Mouse (Mus musculus) forebrain, postnatal 0 days (tissue): ENCODE measurements around the gene Brd1. TPM values are rescaled to one million over a fixed set of nuclear protein-coding genes. Genes with fewer than 3 reads are reported as not detected.
"Not testable (repeated sequence)": the region's sequence is repeated elsewhere in the genome, so short reads cannot be mapped to it uniquely, and the experiment has no call there.

Source experiments
- ATAC-seq: fragments of 200-750 bp; cut with Nextera tagmentation; 2 replicates; pipeline ENCODE4 v1.8.0; 2017; ENCODE audit warnings: mild to moderate bottlenecking, moderate library complexity
- DNase-seq: peaks from one replicate; pipeline ENCODE4 v3.0.0-alpha.2; 2015
- H3K27ac ChIP-seq: fragments of 300-500 bp; sonication (generic); 2 replicates; pipeline ENCODE4 v1.5.1; 2014; ENCODE audit warnings: low read depth, mild to moderate bottlenecking, antibody characterized with exemption, low read length, moderate library complexity, mixed read lengths
- H3K27me3 ChIP-seq: fragments of 300-500 bp; sonication (generic); 2 replicates; pipeline ENCODE4 v1.6.1; 2014; ENCODE audit warnings: mild to moderate bottlenecking, low read length, mixed read lengths; ENCODE audit not compliant: insufficient read depth
- H3K36me3 ChIP-seq: fragments of 300-500 bp; sonication (generic); 2 replicates; pipeline ENCODE4 v1.6.1; 2014; ENCODE audit warnings: mild to moderate bottlenecking, moderate library complexity; ENCODE audit not compliant: insufficient read depth
- H3K4me1 ChIP-seq: fragments of 300-500 bp; sonication (generic); 2 replicates; pipeline ENCODE4 v1.6.1; 2014; ENCODE audit warnings: antibody characterized with exemption; ENCODE audit not compliant: insufficient read depth
- H3K4me2 ChIP-seq: fragments of 300-500 bp; sonication (generic); 2 replicates; pipeline ENCODE4 v1.6.1; 2014; ENCODE audit warnings: low read depth, mild to moderate bottlenecking, moderate library complexity
- H3K4me3 ChIP-seq: fragments of 300-500 bp; sonication (generic); 2 replicates; pipeline ENCODE4 v1.5.1; 2014; ENCODE audit warnings: low read depth, low read length, mixed read lengths
- H3K9ac ChIP-seq: fragments of 300-500 bp; sonication (generic); 2 replicates; pipeline ENCODE4 v1.6.1; 2014; ENCODE audit warnings: mild to moderate bottlenecking
- H3K9me3 ChIP-seq: fragments of 300-500 bp; sonication (generic); 2 replicates; pipeline ENCODE4 v1.6.1; 2016; ENCODE audit warnings: low read length
- CTCF ChIP-seq: sonication (generic); IDR thresholded peaks from 2 replicates; pipeline ENCODE4 v1.5.1; 2016; ENCODE audit warnings: antibody characterized with exemption, control low read depth, low read depth
- WGBS: fragments of 180-500 bp; shearing (Covaris S2); extraction: QIAGEN DNeasy Blood & Tissue Kit; methylation state at CpG from one replicate; pipeline ENCODE4 v1.1.7; 2014; 5-methylcytosine and 5-hydroxymethylcytosine counted together
- polyA plus RNA-seq: library from polyadenylated mRNA; unstranded; fragments of >200 nt; fragmentation: Nextera tagmentation; extraction: Ambion mirVana; gene quantifications from 2 replicates; pipeline ENCODE4 v1.2.1, GENCODE M21; 2015
- total RNA-seq: library from RNA; depleted of rRNA; stranded (reverse); fragments of >200 nt; gene quantifications from 2 replicates; pipeline ENCODE4 v1.2.3, GENCODE M21; 2014

Gene Brd1
- total and polyA plus RNA-seq, 2 experiments from 2014 or later, result 13.0 to 63.6 TPM

DNA sequence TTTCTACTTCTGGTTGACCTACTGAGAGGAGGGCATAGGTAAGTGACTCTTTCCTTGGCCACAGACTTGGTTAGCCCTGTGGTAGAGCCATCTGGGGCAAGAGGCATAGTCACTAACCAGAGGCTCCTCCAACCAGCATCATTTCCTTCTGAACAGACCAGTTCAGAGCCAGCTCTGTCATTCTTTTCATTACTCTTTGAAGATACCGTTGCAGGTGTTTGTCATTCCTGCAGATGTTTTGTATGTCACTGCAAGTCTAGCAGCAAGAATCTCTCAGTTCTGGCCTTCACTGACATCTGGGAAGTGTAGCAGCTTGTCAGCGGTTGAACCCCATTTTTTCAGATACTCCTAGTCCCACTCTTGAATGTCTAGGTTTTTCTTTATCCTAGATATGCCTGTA lies 20.9 kb upstream of the Brd1 start:
- no peaks in the 10 kb centered on the region for H3K9me3 ChIP-seq
- no peak overlapping the region for H3K4me3 ChIP-seq
- no peak for TF ChIP-seq CTCF
- H3K27ac ChIP-seq, result no peak overlapping the region
- H3K9ac ChIP-seq, result no peak overlapping the region
- DNase-seq (no peak), ATAC-seq (no peak)
- peaks cover 22% of the 10 kb centered on the region for H3K36me3 ChIP-seq
- 96% methylated on average over 2 of the region's 2 CpGs for WGBS
- H3K4me1 ChIP-seq, result peaks cover 16% of the 10 kb centered on the region
- H3K27me3 ChIP-seq, result no peaks in the 10 kb centered on the region
- no peak overlapping the region for H3K4me2 ChIP-seq

DNA sequence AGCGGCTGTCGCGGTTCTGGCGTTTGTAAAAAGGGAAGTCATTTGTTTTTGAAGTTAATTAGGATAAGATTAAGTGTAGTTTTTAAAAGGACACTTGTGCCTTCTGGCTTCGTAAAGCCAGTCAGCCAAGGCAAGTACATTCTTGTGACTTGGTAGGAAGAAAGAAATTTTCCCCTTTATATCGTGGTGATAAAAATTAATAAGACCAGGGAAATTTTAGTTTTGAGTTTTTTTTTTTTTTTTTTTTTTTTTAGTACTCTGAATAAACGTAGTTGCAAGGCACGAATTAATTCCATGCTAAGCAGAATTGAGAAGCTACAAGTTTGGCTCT lies 18.3 kb upstream of the Brd1 start:
- no peak for TF ChIP-seq CTCF
- ATAC-seq, result no peak

DNA sequence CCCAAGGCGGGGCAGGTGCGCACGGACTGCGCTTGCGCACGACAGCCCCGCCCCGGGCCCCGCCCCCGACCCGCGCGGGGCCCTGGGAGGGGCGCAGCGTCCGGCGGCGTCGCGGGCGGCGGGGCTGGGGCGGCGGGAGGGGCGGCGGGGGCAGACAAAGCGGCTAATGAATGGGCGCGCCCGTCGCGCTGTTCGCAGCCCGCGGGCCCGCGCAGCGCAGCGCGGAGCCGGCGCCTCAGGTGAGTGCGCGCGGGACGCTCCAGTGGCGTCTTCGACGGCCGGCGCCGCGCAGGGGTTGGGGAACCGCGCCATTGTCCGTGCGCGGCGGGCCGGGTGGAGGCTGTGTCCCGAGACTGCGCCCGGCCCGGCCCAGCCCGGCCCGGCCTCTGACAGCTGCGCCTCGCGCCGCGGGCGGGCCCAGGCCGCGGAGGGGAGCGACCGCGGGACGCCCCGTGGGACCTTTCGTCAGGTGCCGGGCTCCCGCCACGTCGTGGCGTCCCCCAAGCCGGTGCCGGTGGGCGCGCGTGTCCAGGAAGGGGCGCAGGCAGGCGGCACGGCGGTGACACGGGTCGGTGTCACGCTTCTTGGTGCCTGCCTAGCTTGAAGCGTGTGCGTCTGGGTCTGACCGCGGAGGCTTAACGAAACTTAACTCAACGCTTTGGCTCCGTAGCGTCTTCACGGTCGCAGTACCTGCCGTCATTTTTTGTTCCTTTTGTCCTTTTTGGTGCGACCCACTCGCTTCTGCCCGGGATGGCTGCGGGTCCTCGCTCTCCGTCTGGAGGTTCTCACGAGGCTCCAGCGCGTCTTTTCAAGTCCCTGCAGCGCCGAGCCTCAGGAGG lies 17.8 kb upstream of the Brd1 start, which contains the start of gene Zbed4:
Zbed4 (plus strand) TSS at position 97 of the 839 bp plus-strand sequence.
- 0 out of 2 replicates have a peak, but pooled peaks cover under 1% of the 10 kb centered on the region for H3K36me3 ChIP-seq
- no peak for TF ChIP-seq CTCF
- H3K9ac ChIP-seq, result peak within 1 kb of the TSS; percentile 71
- no peaks in the 10 kb centered on the region for H3K9me3 ChIP-seq
- peak within 1 kb of the TSS; percentile 88 for H3K4me3 ChIP-seq
- WGBS, result 3% methylated on average over 72 of the region's 119 CpGs
- H3K4me1 ChIP-seq, result peaks cover 16% of the 10 kb centered on the region
- no peaks in the 10 kb centered on the region for H3K27me3 ChIP-seq
- H3K4me2 ChIP-seq, result peak within 1 kb of the TSS; percentile 80
- DNase-seq, result peak; percentile 65
- H3K27ac ChIP-seq, result peak within 1 kb of the TSS; percentile 80
- peak; percentile 38 for ATAC-seq

More for the DNA sequence above, 18.3 kb upstream of the Brd1 start:
- Histone ChIP-seq H3K4me3 (peak overlapping the region; percentile 88), H3K4me2 (peak overlapping the region; percentile 80), H3K4me1 (peaks cover 16% of the 10 kb centered on the region), H3K9ac (peak overlapping the region; percentile 71), H3K36me3 (peaks cover 6% of the 10 kb centered on the region; the same call in 1 of the 2 replicates), H3K9me3 (no peaks in the 10 kb centered on the region), H3K27ac (peak overlapping the region; percentile 80), H3K27me3 (no peaks in the 10 kb centered on the region)
- WGBS, result 0% methylated on average over 8 of the region's 8 CpGs
- DNase-seq, result no peak

DNA sequence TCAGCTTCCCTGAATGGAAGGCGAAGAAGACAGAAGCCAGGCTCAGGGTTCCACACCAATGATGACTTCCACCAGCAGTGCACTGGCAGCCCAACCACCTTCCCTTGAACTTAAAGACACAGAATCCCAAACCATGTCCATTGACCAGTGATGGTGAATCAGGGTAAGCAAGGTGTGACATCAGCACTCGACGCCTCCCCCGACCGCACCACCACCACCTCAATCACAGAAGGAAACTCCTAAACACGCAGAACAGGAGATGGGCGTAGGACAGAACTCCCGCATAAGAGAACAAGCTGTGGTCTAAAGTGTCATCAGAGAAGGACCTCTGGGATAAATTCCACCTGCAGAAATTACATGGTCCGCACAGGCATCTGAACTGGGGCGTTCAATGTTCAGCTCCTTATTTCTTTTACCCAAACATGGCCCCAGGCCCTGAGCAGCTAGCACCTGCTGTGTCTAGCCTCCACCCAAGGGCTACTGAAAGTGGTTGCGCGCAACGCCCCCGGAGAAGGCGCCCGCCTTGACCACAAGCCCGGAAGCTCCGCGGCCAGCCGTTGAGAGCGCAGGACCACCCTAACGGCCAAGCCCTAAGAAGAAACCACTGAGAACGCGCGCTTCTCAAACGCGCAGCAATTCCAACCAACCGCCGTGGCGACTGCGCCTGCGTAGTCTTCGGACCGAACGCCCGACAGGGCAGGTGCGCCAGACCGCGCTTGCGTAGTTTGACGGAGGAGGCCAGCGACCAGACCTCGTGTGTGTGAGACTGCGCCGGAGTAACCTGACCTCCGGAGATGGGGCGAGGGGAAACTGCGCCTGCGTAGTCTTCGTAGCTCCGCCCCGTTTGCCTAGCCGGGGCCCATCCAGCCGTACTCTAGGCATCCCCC lies 16.9 kb upstream of the Brd1 start:
- Histone ChIP-seq H3K9me3 (no peaks in the 10 kb centered on the region), H3K4me1 (peaks cover 16% of the 10 kb centered on the region), H3K36me3 (no peaks in the 10 kb centered on the region), H3K27ac (peak overlapping the region; percentile 80), H3K9ac (peak overlapping the region; percentile 71), H3K4me2 (peak overlapping the region; percentile 80), H3K4me3 (peak overlapping the region; percentile 88), H3K27me3 (no peaks in the 10 kb centered on the region)
- DNase-seq, result peak; percentile 99
- WGBS, result 8% methylated on average over 54 of the region's 54 CpGs
- peak; percentile 7; the same call in 1 of the 2 replicates for TF ChIP-seq CTCF
- peak; percentile 99 for ATAC-seq

DNA sequence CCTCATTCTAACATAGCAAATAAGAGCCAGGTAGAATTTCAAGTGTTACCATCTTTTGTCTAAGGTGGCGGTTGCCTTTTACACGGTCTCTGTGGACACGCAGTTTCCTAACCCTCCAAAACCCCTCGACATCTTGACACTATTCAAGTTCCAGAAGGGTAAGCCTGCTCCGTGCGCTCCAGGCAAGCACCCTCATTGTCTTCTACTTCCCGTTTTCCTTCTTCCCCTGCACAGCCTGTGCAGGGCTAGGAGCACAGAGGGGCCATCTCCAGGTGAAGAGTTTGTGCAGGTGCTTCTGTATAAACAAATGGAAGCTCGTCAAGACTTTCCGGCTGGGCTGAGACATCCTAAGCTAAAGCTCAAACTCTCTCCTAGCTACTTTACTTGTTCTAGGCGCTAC lies 16.0 kb upstream of the Brd1 start:
- Histone ChIP-seq H3K9me3 (no peaks in the 10 kb centered on the region), H3K27ac (no peak overlapping the region), H3K36me3 (no peaks in the 10 kb centered on the region), H3K27me3 (no peaks in the 10 kb centered on the region), H3K9ac (no peak overlapping the region), H3K4me1 (peaks cover 16% of the 10 kb centered on the region), H3K4me2 (no peak overlapping the region), H3K4me3 (no peak overlapping the region)
- 92% methylated on average over 10 of the region's 10 CpGs for whole genome bisulfite sequencing
- ATAC-seq (no peak), DNase-seq (no peak)
- no peak for TF ChIP-seq CTCF

DNA sequence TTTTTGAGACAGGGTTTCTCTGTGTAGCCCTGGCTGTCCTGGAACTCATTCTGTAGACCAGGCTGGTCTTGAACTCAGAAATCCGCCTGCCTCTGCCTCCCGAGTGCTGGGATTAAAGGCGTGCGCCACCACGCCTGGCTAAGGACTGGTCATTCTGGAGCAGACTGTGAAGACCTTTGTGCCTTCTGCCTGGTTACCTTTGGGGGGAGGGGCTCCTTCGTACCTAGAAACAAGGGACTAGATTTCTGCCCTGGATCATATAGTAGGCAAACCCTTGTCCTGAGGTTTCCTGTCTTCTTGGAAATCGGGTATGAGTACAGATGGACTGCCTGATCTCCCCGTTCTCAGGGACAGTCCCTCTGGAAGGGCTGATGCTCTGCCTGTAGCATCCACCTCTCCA lies 15.6 kb upstream of the Brd1 start:
- H3K9ac ChIP-seq, H3K4me3 ChIP-seq, H3K4me2 ChIP-seq, H3K36me3 ChIP-seq, ATAC-seq, DNase-seq, H3K27me3 ChIP-seq, H3K27ac ChIP-seq, H3K9me3 ChIP-seq: not testable (repeated sequence)
- 93% methylated on average over 8 of the region's 8 CpGs for WGBS
- peaks cover 16% of the 10 kb centered on the region for H3K4me1 ChIP-seq

DNA sequence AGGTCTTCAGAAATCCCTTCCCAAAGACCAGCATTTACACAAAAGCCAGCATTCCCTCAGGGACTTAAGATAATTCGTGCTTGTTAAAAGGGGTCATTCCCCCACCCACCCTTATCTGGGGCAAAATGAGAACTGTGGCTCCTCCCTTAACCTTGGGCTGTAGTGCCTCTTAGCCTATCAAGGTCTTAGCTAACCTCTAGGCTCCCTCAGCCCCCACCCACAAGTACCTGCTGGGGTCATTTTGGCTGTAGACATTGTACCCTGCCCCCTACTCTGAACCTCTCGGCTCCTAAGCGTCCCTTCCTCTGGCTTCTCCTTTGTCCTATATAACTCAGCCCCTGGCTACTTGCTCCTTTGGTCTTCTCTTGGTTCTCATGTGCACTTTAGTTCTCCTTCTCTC lies 11.9 kb upstream of the Brd1 start:
- ATAC-seq, result no peak
- WGBS, result 49% methylated on average over 3 of the region's 3 CpGs

More for the DNA sequence above, 11.9 kb upstream of the Brd1 start:
- no peak for DNase-seq
- Histone ChIP-seq H3K9ac (no peak overlapping the region), H3K9me3 (no peaks in the 10 kb centered on the region), H3K4me1 (peaks cover 4% of the 10 kb centered on the region), H3K4me3 (no peak overlapping the region), H3K27ac (no peak overlapping the region), H3K36me3 (no peaks in the 10 kb centered on the region), H3K27me3 (no peaks in the 10 kb centered on the region), H3K4me2 (no peak overlapping the region)
- no peak for TF ChIP-seq CTCF
